Mouse (Mus musculus) embryonic facial prominence, embryonic 14.5 days (tissue): ENCODE data around the gene Tmprss6. TPM values are rescaled to one million over a fixed set of nuclear protein-coding genes. Genes with fewer than 3 reads are reported as not detected.

Source experiments
- ATAC-seq: fragments of 200-750 bp; cut with Nextera tagmentation; 2 replicates; pipeline ENCODE4 v1.8.0; 2017; ENCODE audit warnings: low read depth, moderate number of reproducible peaks, moderate TSS enrichment
- DNase-seq: peaks from one replicate; pipeline ENCODE4 v3.0.0-alpha.2; 2015; ENCODE audit warnings: low spot score
- H3K27ac ChIP-seq: fragments of 300-500 bp; sonication (generic); replicated peaks from 2 replicates; pipeline ENCODE4 v1.5.1; 2014; ENCODE audit warnings: low read depth, mild to moderate bottlenecking, low read length, moderate library complexity
- H3K27me3 ChIP-seq: fragments of 300-500 bp; sonication (generic); replicated peaks from 2 replicates; pipeline ENCODE4 v1.6.1; 2014; ENCODE audit warnings: low read length; ENCODE audit not compliant: control insufficient read depth, insufficient read depth
- H3K36me3 ChIP-seq: fragments of 300-500 bp; sonication (generic); 2 replicates; pipeline ENCODE4 v1.6.1; 2014; ENCODE audit warnings: low read length, mixed read lengths; ENCODE audit not compliant: control insufficient read depth, insufficient read depth
- H3K4me1 ChIP-seq: fragments of 300-500 bp; sonication (generic); 2 replicates; pipeline ENCODE4 v1.6.1; 2014; ENCODE audit warnings: antibody characterized with exemption, low read length; ENCODE audit not compliant: control insufficient read depth, insufficient read depth
- H3K4me2 ChIP-seq: fragments of 300-500 bp; sonication (generic); 2 replicates; pipeline ENCODE4 v1.6.1; 2014; ENCODE audit warnings: low read depth, mild to moderate bottlenecking, low read length, moderate library complexity, mixed read lengths
- H3K4me3 ChIP-seq: fragments of 300-500 bp; sonication (generic); 2 replicates; pipeline ENCODE4 v1.5.1; 2014; ENCODE audit warnings: low read depth, mild to moderate bottlenecking, low read length
- H3K9ac ChIP-seq: fragments of 300-500 bp; sonication (generic); 2 replicates; pipeline ENCODE4 v1.6.1; 2014; ENCODE audit warnings: low read depth, mild to moderate bottlenecking, low read length, moderate library complexity, mixed read lengths
- H3K9me3 ChIP-seq: fragments of 300-500 bp; sonication (generic); 2 replicates; pipeline ENCODE4 v1.6.1; 2016; ENCODE audit warnings: low read length; ENCODE audit not compliant: control insufficient read depth
- WGBS: fragments of 180-500 bp; shearing (Covaris S2); extraction: QIAGEN DNeasy Blood & Tissue Kit; methylation state at CpG from one replicate; pipeline ENCODE4 v1.1.7; 2014; 5-methylcytosine and 5-hydroxymethylcytosine counted together
- polyA plus RNA-seq: library from polyadenylated mRNA; unstranded; fragments of >200 nt; fragmentation: Nextera tagmentation; extraction: Ambion mirVana; gene quantifications from 2 replicates; pipeline ENCODE4 v1.2.1, GENCODE M21; 2014

Gene Tmprss6
- polyA plus RNA-seq, 1 experiment from 2014 or later: 1.1 TPM

- peaks cover 22% of the 10 kb centered on the region for H3K4me1 ChIP-seq
- no peak overlapping the region for H3K4me2 ChIP-seq
- H3K9ac ChIP-seq: no peak overlapping the region
- H3K36me3 ChIP-seq: no peaks in the 10 kb centered on the region
- DNase-seq (peak; percentile 52), ATAC-seq (no peak)
- 63% methylated on average over 7 of the region's 7 CpGs for whole genome bisulfite sequencing
- no peaks in the 10 kb centered on the region for H3K27me3 ChIP-seq
- no peaks in the 10 kb centered on the region for H3K9me3 ChIP-seq
- no peak overlapping the region for H3K4me3 ChIP-seq
- H3K27ac ChIP-seq: no peak overlapping the region; the same call in 1 of the 2 replicates
Observed at GRCm38 (mm10) chr15:78402423-78402822, 66.0 kb downstream of the Tmprss6 start.

GRCm38 (mm10) chr15:78401921-78402320 lies 66.5 kb downstream of the Tmprss6 start:
- Histone ChIP-seq H3K4me3 (no peak overlapping the region), H3K27ac (no peak overlapping the region), H3K27me3 (no peaks in the 10 kb centered on the region), H3K4me1 (peaks cover 17% of the 10 kb centered on the region; the same call in 1 of the 2 replicates), H3K9me3 (no peaks in the 10 kb centered on the region), H3K36me3 (no peaks in the 10 kb centered on the region), H3K4me2 (no peak overlapping the region), H3K9ac (0 out of 2 replicates have a peak overlapping the region, but pooled peaks have one; percentile 35)
- DNase-seq: no peak
- WGBS: 52% methylated on average over 4 of the region's 4 CpGs
- no peak for ATAC-seq

DNA sequence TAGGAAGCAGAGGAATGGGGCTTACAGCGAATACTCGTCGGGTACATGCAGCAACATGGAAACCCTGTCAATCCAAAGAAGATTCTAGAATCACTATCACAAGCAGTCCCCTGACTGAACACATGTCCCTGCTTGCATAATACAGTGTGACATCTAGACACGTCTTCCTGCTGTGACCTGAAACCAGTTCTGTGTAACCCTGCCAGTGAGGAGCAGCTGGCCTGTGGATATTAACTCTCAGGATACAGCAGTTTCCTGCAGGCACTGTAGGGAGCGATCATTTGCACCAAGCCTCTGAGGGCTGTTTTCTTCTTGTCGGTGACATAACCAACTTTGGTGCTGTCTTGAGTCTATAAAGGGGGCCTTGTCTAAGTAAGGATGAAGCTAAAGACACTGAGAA lies 67.1 kb downstream of the Tmprss6 start:
- Histone ChIP-seq H3K4me1 (peaks cover 17% of the 10 kb centered on the region; the same call in 1 of the 2 replicates), H3K27me3 (no peaks in the 10 kb centered on the region), H3K27ac (no peak overlapping the region), H3K4me2 (no peak overlapping the region), H3K9ac (no peak overlapping the region), H3K9me3 (no peaks in the 10 kb centered on the region), H3K36me3 (no peaks in the 10 kb centered on the region), H3K4me3 (no peak overlapping the region)
- ATAC-seq: no peak
- 56% methylated on average over 6 of the region's 6 CpGs for WGBS
- DNase-seq: peak; percentile 46

DNA sequence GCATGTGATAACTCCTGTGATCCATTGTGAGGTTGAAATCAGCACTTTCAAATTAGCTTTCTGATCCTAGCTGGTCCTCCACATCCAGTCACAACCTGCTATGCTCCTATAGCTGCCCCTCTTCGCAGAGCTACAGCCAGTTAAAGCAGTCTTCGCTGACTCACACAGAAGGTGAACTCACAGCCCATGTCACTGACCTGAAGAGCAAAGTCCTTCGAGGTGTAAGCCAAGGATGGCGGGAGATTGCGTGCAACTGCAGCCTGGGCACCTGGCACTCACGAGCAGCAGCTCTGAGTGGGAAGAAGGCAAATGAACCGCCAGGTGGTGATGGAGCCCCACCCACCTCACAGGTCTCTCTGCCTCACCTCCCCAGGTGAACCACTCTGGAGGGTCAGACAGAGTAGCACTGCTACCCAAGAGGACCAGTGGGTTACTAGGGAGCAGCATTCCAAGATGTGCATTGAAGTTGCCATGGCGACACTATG lies 72.9 kb downstream of the Tmprss6 start, which contains the start of gene Tex33:
Gene Tex33, minus strand, starts transcription at position 435 of the 485 bp plus-strand sequence.
- Histone ChIP-seq H3K4me1 (no peaks in the 10 kb centered on the region), H3K4me3 (no peak within 1 kb of the TSS), H3K9ac (no peak within 1 kb of the TSS), H3K4me2 (no peak within 1 kb of the TSS), H3K27ac (no peak within 1 kb of the TSS), H3K9me3 (no peaks in the 10 kb centered on the region), H3K27me3 (no peaks in the 10 kb centered on the region), H3K36me3 (no peaks in the 10 kb centered on the region)
- no peak for DNase-seq
- ATAC-seq: no peak
- 87% methylated on average over 8 of the region's 8 CpGs for WGBS

- Histone ChIP-seq H3K4me1 (no peaks in the 10 kb centered on the region), H3K36me3 (no peaks in the 10 kb centered on the region), H3K4me2 (no peak overlapping the region), H3K27ac (no peak overlapping the region), H3K27me3 (no peaks in the 10 kb centered on the region), H3K9me3 (no peaks in the 10 kb centered on the region), H3K4me3 (no peak overlapping the region), H3K9ac (no peak overlapping the region)
- DNase-seq (no peak), ATAC-seq (no peak)
- 76% methylated on average over 3 of the region's 3 CpGs for WGBS
Observed at GRCm38 (mm10) chr15:78390855-78391254, 77.6 kb downstream of the Tmprss6 start.

Other genes with a start within 250 kb of the Tmprss6 start
- gene Ncf4, start 223.8 kb downstream of the Tmprss6 start, polyA plus RNA-seq: 5.2 and 7.0 TPM in 2 replicates
- 0.71 and 1.3 TPM in 2 replicates for gene Csf2rb2, start 162.9 kb downstream of the Tmprss6 start, polyA plus RNA-seq
- gene Csf2rb, start 142.9 kb downstream of the Tmprss6 start, polyA plus RNA-seq: 4.2 and 4.6 TPM in 2 replicates
- gene Tex33, start 72.7 kb downstream of the Tmprss6 start, polyA plus RNA-seq: not detected in 2 replicates
- gene Tst, start 62.7 kb downstream of the Tmprss6 start, polyA plus RNA-seq: 35.0 and 39.1 TPM in 2 replicates
- 3.0 and 3.5 TPM in 2 replicates for gene Mpst, start 62.2 kb downstream of the Tmprss6 start, polyA plus RNA-seq
- gene Kctd17, start 40.1 kb downstream of the Tmprss6 start, polyA plus RNA-seq: 46.9 and 54.1 TPM in 2 replicates
- gene Il2rb, start 26.6 kb upstream of the Tmprss6 start, polyA plus RNA-seq: 0.42 and 0.55 TPM in 2 replicates
- gene C1qtnf6, start 62.8 kb upstream of the Tmprss6 start, polyA plus RNA-seq: 64.1 and 67.5 TPM in 2 replicates
- gene Sstr3, start 76.1 kb upstream of the Tmprss6 start, polyA plus RNA-seq: 0.14 TPM in 1 of 2 replicates, not detected in the other
- 27.9 and 29.2 TPM in 2 replicates for gene Rac2, start 104.1 kb upstream of the Tmprss6 start, polyA plus RNA-seq
- gene Cyth4, start 128.4 kb upstream of the Tmprss6 start, polyA plus RNA-seq: 6.9 and 7.2 TPM in 2 replicates